Mouse (Mus musculus) olfactory bulb, adult 2 months (tissue): ENCODE data around the gene Omd.

ENCODE experiments used
- CTCF ChIP-seq: fragments of 200-500 bp; IDR thresholded peaks from 2 replicates; pipeline ENCODE4 v1.5.1; 2012; ENCODE audit warnings: low read depth, mild to moderate bottlenecking, low read length, moderate library complexity; ENCODE audit not compliant: insufficient read depth
- POLR2A ChIP-seq: fragments of 200-500 bp; IDR thresholded peaks from 2 replicates; pipeline ENCODE4 v1.6.1; 2012; ENCODE audit warnings: mild to moderate bottlenecking, low read depth, low read length, moderate library complexity; ENCODE audit not compliant: insufficient read depth

- TF ChIP-seq POLR2A (no peak), CTCF (no peak)
Observed at GRCm38 (mm10) chr13:49564347-49564746, 17.9 kb upstream of the Omd start.
